ENCODE assay signal across 8 mouse cellular contexts in genomic region chr4:97575447-97575846, GRCm38 (mm10).
DNase-seq lines count a peak whose midpoint lies in the region; ATAC-seq lines count a peak whose summit lies in the region.

No protein-coding gene starts in this region.

- no peak overlapping the region for H3K4me3 ChIP-seq in forebrain, embryonic 15.5 days

- peak overlapping the region; percentile 75 for H3K27ac ChIP-seq in forebrain, embryonic 15.5 days (replicated peaks)

- H3K9me3 ChIP-seq in forebrain, embryonic 15.5 days: no peaks in the 10 kb centered on the region

- no peaks in the 10 kb centered on the region for H3K27me3 ChIP-seq in forebrain, embryonic 15.5 days

- intact Hi-C loops in left cerebral cortex, postnatal 25 days (cut with DNase I): no loop called here

- 16% methylated on average over 5 of the region's 5 CpGs for WGBS in forebrain, embryonic 15.5 days

- no peak overlapping the region for H3K4me2 ChIP-seq in forebrain, embryonic 15.5 days (replicated peaks)

- H3K4me1 ChIP-seq in forebrain, embryonic 15.5 days: peaks cover 51% of the 10 kb centered on the region

- no peaks in the 10 kb centered on the region for H3K36me3 ChIP-seq in forebrain, embryonic 15.5 days

- peak; percentile 89 for ATAC-seq in forebrain, embryonic 15.5 days (replicated peaks)

- DNase-seq in layer of hippocampus, adult 11-12 months (ENCODE audit: low spot score): peak; percentile 53
- no peak for DNase-seq in layer of hippocampus, postnatal 25 days (ENCODE audit: extremely low spot score in 1 of 2, low spot score in 1 of 2)
- DNase-seq in left cerebral cortex, postnatal 25 days (ENCODE audit: low spot score in 2 of 2): peak; percentile 54 to 76
- DNase-seq in right cerebral cortex, postnatal 25 days: peak; percentile 52
- DNase-seq in lung, postnatal 4 days: no peak
- no peak for DNase-seq in natural killer cell, adult 2 months (ENCODE audit: low spot score in 2 of 2)
- DNase-seq in heart, adult 11 months: no peak

- no peak overlapping the region for H3K9ac ChIP-seq in forebrain, embryonic 15.5 days (replicated peaks)

Comparison
In these comparisons a context has a peak if more than half of its experiments do, and no peak if none do; other contexts are left out.
1. DNase-seq: peak in layer of hippocampus, adult 11-12 months (single experiment), left cerebral cortex, postnatal 25 days (2 of 2) and right cerebral cortex, postnatal 25 days (single experiment); none in layer of hippocampus, postnatal 25 days (0 of 2), lung, postnatal 4 days (0 of 2), natural killer cell, adult 2 months (0 of 2) and heart, adult 11 months (single experiment).